In genomic region chr9:58555685-58556414, GRCm38 (mm10) we compare ENCODE assay signal across 8 mouse cellular contexts. TPM values are rescaled to one million over a fixed set of nuclear protein-coding genes. Genes with fewer than 3 reads are reported as not detected.
A peak's percentile ranks its signal among the peaks of the same experiment; 100 is the strongest.
DNase-seq lines count a peak whose midpoint lies in the region; ATAC-seq and TF ChIP-seq lines count a peak whose summit lies in the region.

No protein-coding gene starts in this region.

- no peak for TF ChIP-seq CTCF in hindbrain, postnatal 0 days (IDR thresholded peaks at IDR 0.05; ENCODE audit: low read depth)
- TF ChIP-seq CTCF in midbrain, postnatal 0 days (IDR thresholded peaks at IDR 0.05), result no peak

- DNase-seq in kidney, adult 9 months, result no peak
- no peak for DNase-seq in embryonic facial prominence, embryonic 10.5 days (ENCODE audit: low spot score)
- DNase-seq in hindbrain, postnatal 0 days (ENCODE audit: low spot score), result peak; percentile 25
- peak; percentile 36 for DNase-seq in midbrain, postnatal 0 days (ENCODE audit: low spot score)
- DNase-seq in layer of hippocampus, postnatal 36 days, result no peak
- no peak for DNase-seq in c-Kit-positive CD71-positive TER-119-positive erythroid progenitor cells, embryonic 14.5 days (ENCODE audit: low spot score)
- no peak for DNase-seq in cerebellum, adult 11 months

- ATAC-seq in kidney, embryonic 14.5 days (ENCODE audit: low FRiP score, low TSS enrichment), result no peak
- ATAC-seq in hindbrain, postnatal 0 days, result no peak
- no peak; the same call in 1 of the 2 replicates for ATAC-seq in midbrain, postnatal 0 days (ENCODE audit: low FRiP score)

- 31% methylated on average over 9 of the region's 9 CpGs for WGBS in kidney, embryonic 14.5 days
- 23% methylated on average over 9 of the region's 9 CpGs for WGBS in embryonic facial prominence, embryonic 10.5 days
- WGBS in hindbrain, postnatal 0 days, result 16% methylated on average over 9 of the region's 9 CpGs
- 8% methylated on average over 9 of the region's 9 CpGs for WGBS in midbrain, postnatal 0 days

- H3K4me3 ChIP-seq in kidney, embryonic 14.5 days (ENCODE audit: low read length), result peak overlapping the region; percentile 90
- H3K4me3 ChIP-seq in embryonic facial prominence, embryonic 10.5 days, result peak overlapping the region; percentile 87
- peak overlapping the region; percentile 84 for H3K4me3 ChIP-seq in hindbrain, postnatal 0 days (ENCODE audit: low read length)
- H3K4me3 ChIP-seq in midbrain, postnatal 0 days (ENCODE audit: low read depth, low read length), result peak overlapping the region; percentile 80

- H3K36me3 ChIP-seq in kidney, embryonic 14.5 days (ENCODE audit: control insufficient read depth, insufficient read depth, low read length), result no peaks in the 10 kb centered on the region
- H3K36me3 ChIP-seq in embryonic facial prominence, embryonic 10.5 days (replicated peaks), result no peaks in the 10 kb centered on the region
- H3K36me3 ChIP-seq in hindbrain, postnatal 0 days (ENCODE audit: insufficient read depth, low read length), result no peaks in the 10 kb centered on the region
- no peaks in the 10 kb centered on the region for H3K36me3 ChIP-seq in midbrain, postnatal 0 days (ENCODE audit: insufficient read depth, low read length)

- peaks cover 12% of the 10 kb centered on the region; the same call in 1 of the 2 replicates for H3K4me1 ChIP-seq in kidney, embryonic 14.5 days (ENCODE audit: control insufficient read depth, insufficient read depth, low read length)
- H3K4me1 ChIP-seq in embryonic facial prominence, embryonic 10.5 days, result peaks cover 45% of the 10 kb centered on the region
- peaks cover 10% of the 10 kb centered on the region; the same call in 1 of the 2 replicates for H3K4me1 ChIP-seq in hindbrain, postnatal 0 days (ENCODE audit: insufficient read depth, low read length)
- H3K4me1 ChIP-seq in midbrain, postnatal 0 days (ENCODE audit: insufficient read depth, low read length), result peaks cover 14% of the 10 kb centered on the region

- peak overlapping the region; percentile 89 for H3K4me2 ChIP-seq in kidney, embryonic 14.5 days (replicated peaks; ENCODE audit: low read depth, low read length)
- H3K4me2 ChIP-seq in hindbrain, postnatal 0 days (ENCODE audit: low read depth, low read length), result peak overlapping the region; percentile 80
- peak overlapping the region; percentile 95 for H3K4me2 ChIP-seq in midbrain, postnatal 0 days (ENCODE audit: low read depth, low read length, poor library complexity, severe bottlenecking)

- no peaks in the 10 kb centered on the region for H3K27me3 ChIP-seq in kidney, embryonic 14.5 days (ENCODE audit: control insufficient read depth, insufficient read depth, low read length)
- H3K27me3 ChIP-seq in embryonic facial prominence, embryonic 10.5 days (replicated peaks; ENCODE audit: low read depth, poor library complexity, severe bottlenecking), result no peaks in the 10 kb centered on the region; the same call in 1 of the 2 replicates
- no peaks in the 10 kb centered on the region for H3K27me3 ChIP-seq in hindbrain, postnatal 0 days (ENCODE audit: insufficient read depth, low read length)
- no peaks in the 10 kb centered on the region for H3K27me3 ChIP-seq in midbrain, postnatal 0 days (ENCODE audit: insufficient read depth, low read length)

- no peaks in the 10 kb centered on the region for H3K9me3 ChIP-seq in kidney, embryonic 14.5 days (ENCODE audit: control insufficient read depth, low read length)
- H3K9me3 ChIP-seq in embryonic facial prominence, embryonic 10.5 days, result no peaks in the 10 kb centered on the region
- H3K9me3 ChIP-seq in hindbrain, postnatal 0 days (ENCODE audit: low read length), result no peaks in the 10 kb centered on the region
- no peaks in the 10 kb centered on the region for H3K9me3 ChIP-seq in midbrain, postnatal 0 days (ENCODE audit: low read length)

- H3K9ac ChIP-seq in kidney, embryonic 14.5 days (ENCODE audit: low read depth, low read length), result peak overlapping the region; percentile 95; the same call in 1 of the 2 replicates
- H3K9ac ChIP-seq in hindbrain, postnatal 0 days (replicated peaks; ENCODE audit: low read length), result peak overlapping the region; percentile 96
- H3K9ac ChIP-seq in midbrain, postnatal 0 days (replicated peaks; ENCODE audit: low read length, poor library complexity, severe bottlenecking), result peak overlapping the region; percentile 99

- peak overlapping the region; percentile 92; the same call in 1 of the 2 replicates for H3K27ac ChIP-seq in kidney, embryonic 14.5 days (ENCODE audit: low read depth, low read length)
- H3K27ac ChIP-seq in embryonic facial prominence, embryonic 10.5 days (replicated peaks), result peak overlapping the region; percentile 97
- H3K27ac ChIP-seq in hindbrain, postnatal 0 days, result peak overlapping the region; percentile 95
- H3K27ac ChIP-seq in midbrain, postnatal 0 days (ENCODE audit: low read depth, low read length), result peak overlapping the region; percentile 99

RNA-seq across cellular contexts. Expression of gene Cd276, which starts 0.6 kb away (rescaled TPM):
- polyA plus RNA-seq in kidney, embryonic 14.5 days (2014; fragmentation: Nextera tagmentation; extraction: Ambion mirVana), result 25.3 and 45.4 TPM in 2 replicates
- polyA plus RNA-seq in embryonic facial prominence, embryonic 10.5 days (2016; fragmentation: Nextera tagmentation; extraction: Ambion mirVana), result 47.8 and 49.7 TPM in 2 replicates
- 23.1 and 27.2 TPM in 2 replicates for total RNA-seq in hindbrain, postnatal 0 days (2014; rRNA removed)
- 16.5 and 16.7 TPM in 2 replicates for polyA plus RNA-seq in hindbrain, postnatal 0 days (2015; fragmentation: Nextera tagmentation; extraction: Ambion mirVana)
- 23.2 and 25.5 TPM in 2 replicates for total RNA-seq in midbrain, postnatal 0 days (2014; rRNA removed)
- polyA plus RNA-seq in midbrain, postnatal 0 days (2015; fragmentation: Nextera tagmentation; extraction: Ambion mirVana), result 19.3 and 21.5 TPM in 2 replicates
- 1 to 10 TPM; 5.8 to 6.0 TPM for total RNA-seq in layer of hippocampus, postnatal 36 days (2021)

RNA-seq across cellular contexts. Expression of gene Nptn, which starts 26.2 kb away (rescaled TPM):
- 110 and 128 TPM in 2 replicates for polyA plus RNA-seq in kidney, embryonic 14.5 days (2014; fragmentation: Nextera tagmentation; extraction: Ambion mirVana)
- polyA plus RNA-seq in embryonic facial prominence, embryonic 10.5 days (2016; fragmentation: Nextera tagmentation; extraction: Ambion mirVana), result 51.3 and 53.5 TPM in 2 replicates
- total RNA-seq in hindbrain, postnatal 0 days (2014; rRNA removed), result 598 and 874 TPM in 2 replicates
- 267 and 268 TPM in 2 replicates for polyA plus RNA-seq in hindbrain, postnatal 0 days (2015; fragmentation: Nextera tagmentation; extraction: Ambion mirVana)
- total RNA-seq in midbrain, postnatal 0 days (2014; rRNA removed), result 350 and 362 TPM in 2 replicates
- polyA plus RNA-seq in midbrain, postnatal 0 days (2015; fragmentation: Nextera tagmentation; extraction: Ambion mirVana), result 236 and 258 TPM in 2 replicates
- total RNA-seq in layer of hippocampus, postnatal 36 days (2021), result 100 to 1,000 TPM; 825 to 896 TPM

Comparison
In these comparisons a context has a peak if more than half of its experiments do, and no peak if none do; other contexts are left out.
1. DNase-seq: peak in hindbrain, postnatal 0 days (single experiment) and midbrain, postnatal 0 days (single experiment); none in kidney, adult 9 months (single experiment), embryonic facial prominence, embryonic 10.5 days (single experiment), layer of hippocampus, postnatal 36 days (0 of 2), c-Kit-positive CD71-positive TER-119-positive erythroid progenitor cells, embryonic 14.5 days (single experiment) and cerebellum, adult 11 months (single experiment).
2. Peak in every context shown above with its lines, with median percentiles within 50 percentile points of each other: H3K27ac ChIP-seq, H3K4me2 ChIP-seq, H3K4me3 ChIP-seq and H3K9ac ChIP-seq.